Mouse (Mus musculus) thymus, adult 2 months (tissue): ENCODE results near the gene Rps6ka4. TPM values are rescaled to one million over a fixed set of nuclear protein-coding genes. Genes with fewer than 3 reads are reported as not detected.

Experiments
- DNase-seq: peaks from one replicate; pipeline ENCODE4 v3.0.0; 2021
- H3K27ac ChIP-seq: fragments of 200-500 bp; 2 replicates; pipeline ENCODE4 v1.5.1; 2012; ENCODE audit warnings: low read length, control low read depth; ENCODE audit not compliant: control insufficient read depth, insufficient read depth
- H3K27me3 ChIP-seq: fragments of 200-500 bp; 2 replicates; pipeline ENCODE4 v1.6.1; 2012; ENCODE audit warnings: mild to moderate bottlenecking, low read length, moderate library complexity, mixed read lengths; ENCODE audit not compliant: control insufficient read depth, insufficient read depth
- H3K36me3 ChIP-seq: fragments of 200-500 bp; 2 replicates; pipeline ENCODE4 v1.6.1; 2012; ENCODE audit warnings: mild to moderate bottlenecking, low read length, moderate library complexity; ENCODE audit not compliant: control insufficient read depth, insufficient read depth
- H3K4me1 ChIP-seq: fragments of 200-500 bp; replicated peaks from 2 replicates; pipeline ENCODE4 v1.6.1; 2012; ENCODE audit warnings: low read length; ENCODE audit not compliant: control insufficient read depth, insufficient read depth
- H3K4me3 ChIP-seq: fragments of 200-500 bp; 2 replicates; pipeline ENCODE4 v1.5.1; 2012; ENCODE audit warnings: mild to moderate bottlenecking, low read length, control low read depth, moderate library complexity; ENCODE audit not compliant: control insufficient read depth, insufficient read depth
- CTCF ChIP-seq: fragments of 200-500 bp; IDR thresholded peaks from 2 replicates; pipeline ENCODE4 v1.5.1; 2012; ENCODE audit warnings: mild to moderate bottlenecking, control low read depth, low read length, moderate library complexity, borderline replicate concordance; ENCODE audit not compliant: control insufficient read depth, poor library complexity, insufficient read depth; ENCODE audit errors: extremely low read depth
- POLR2A ChIP-seq: fragments of 200-500 bp; IDR thresholded peaks from 2 replicates; pipeline ENCODE4 v1.6.1; 2012; ENCODE audit warnings: mild to moderate bottlenecking, low read length, control low read depth, moderate library complexity; ENCODE audit not compliant: control insufficient read depth, poor library complexity, insufficient read depth; ENCODE audit errors: extremely low read depth
- WGBS: fragments of 180-500 bp; shearing (Covaris S2); methylation state at CpG from one replicate; pipeline ENCODE4 v1.1.7; 2018; 5-methylcytosine and 5-hydroxymethylcytosine counted together
- polyA plus RNA-seq: library from polyadenylated mRNA; depleted of rRNA; stranded (reverse); fragments of >200 nt; gene quantifications from 2 replicates; pipeline ENCODE4 v1.2.3, GENCODE M21; 2012

Gene Rps6ka4
- polyA plus RNA-seq, 1 experiment = 29.5 TPM

GRCm38 (mm10) chr19:6852393-6853305, 12.2 kb upstream of the Rps6ka4 start:
- WGBS = 97% methylated on average over 21 of the region's 21 CpGs
- H3K4me1 ChIP-seq = peaks cover 29% of the 10 kb centered on the region
- TF ChIP-seq POLR2A (no peak), CTCF (no peak)
- no peak overlapping the region for H3K27ac ChIP-seq
- peaks cover 62% of the 10 kb centered on the region for H3K36me3 ChIP-seq
- H3K27me3 ChIP-seq = no peaks in the 10 kb centered on the region
- DNase-seq = no peak
- H3K4me3 ChIP-seq = no peak overlapping the region

- no peak overlapping the region for H3K4me3 ChIP-seq
- peaks cover 19% of the 10 kb centered on the region for H3K4me1 ChIP-seq
- no peaks in the 10 kb centered on the region for H3K27me3 ChIP-seq
- no peak overlapping the region for H3K27ac ChIP-seq
- no peak for DNase-seq
- TF ChIP-seq CTCF = no peak
- TF ChIP-seq POLR2A = no peak
- H3K36me3 ChIP-seq = peaks cover 73% of the 10 kb centered on the region
- WGBS = 90% methylated on average over 3 of the region's 3 CpGs
Measured at GRCm38 (mm10) chr19:6851497-6851896, 11.1 kb upstream of the Rps6ka4 start.

GRCm38 (mm10) chr19:6849506-6850068, 9.2 kb upstream of the Rps6ka4 start:
- Histone ChIP-seq H3K27ac (no peak overlapping the region), H3K27me3 (no peaks in the 10 kb centered on the region), H3K4me1 (0 out of 2 replicates have a peak, but pooled peaks cover 5% of the 10 kb centered on the region), H3K4me3 (no peak overlapping the region), H3K36me3 (peaks cover 75% of the 10 kb centered on the region)
- no peak for TF ChIP-seq CTCF
- TF ChIP-seq POLR2A = no peak
- no peak for DNase-seq
- WGBS = 96% methylated on average over 23 of the region's 23 CpGs

GRCm38 (mm10) chr19:6847841-6848517, 7.5 kb upstream of the Rps6ka4 start:
- TF ChIP-seq CTCF (no peak), POLR2A (no peak)
- Histone ChIP-seq H3K27me3 (no peaks in the 10 kb centered on the region), H3K4me3 (no peak overlapping the region), H3K36me3 (peaks cover 61% of the 10 kb centered on the region), H3K27ac (no peak overlapping the region), H3K4me1 (0 out of 2 replicates have a peak, but pooled peaks cover 5% of the 10 kb centered on the region)
- DNase-seq = no peak
- 95% methylated on average over 31 of the region's 31 CpGs for WGBS

- 97% methylated on average over 4 of the region's 4 CpGs for WGBS
- TF ChIP-seq CTCF = no peak
- TF ChIP-seq POLR2A = no peak
- Histone ChIP-seq H3K4me1 (peaks cover 5% of the 10 kb centered on the region), H3K27me3 (no peaks in the 10 kb centered on the region), H3K27ac (no peak overlapping the region), H3K36me3 (peaks cover 50% of the 10 kb centered on the region), H3K4me3 (no peak overlapping the region)
- DNase-seq = no peak
Measured at GRCm38 (mm10) chr19:6846050-6846449, 5.6 kb upstream of the Rps6ka4 start.

- no peak for DNase-seq
- Histone ChIP-seq H3K4me3 (no peak overlapping the region), H3K27me3 (no peaks in the 10 kb centered on the region), H3K36me3 (peaks cover 13% of the 10 kb centered on the region), H3K4me1 (peaks cover 15% of the 10 kb centered on the region), H3K27ac (no peak overlapping the region)
- TF ChIP-seq CTCF (no peak), POLR2A (no peak)
- 88% methylated on average over 1 of the region's 1 CpGs for WGBS
Measured at GRCm38 (mm10) chr19:6842353-6842752, 1.9 kb upstream of the Rps6ka4 start.

DNA sequence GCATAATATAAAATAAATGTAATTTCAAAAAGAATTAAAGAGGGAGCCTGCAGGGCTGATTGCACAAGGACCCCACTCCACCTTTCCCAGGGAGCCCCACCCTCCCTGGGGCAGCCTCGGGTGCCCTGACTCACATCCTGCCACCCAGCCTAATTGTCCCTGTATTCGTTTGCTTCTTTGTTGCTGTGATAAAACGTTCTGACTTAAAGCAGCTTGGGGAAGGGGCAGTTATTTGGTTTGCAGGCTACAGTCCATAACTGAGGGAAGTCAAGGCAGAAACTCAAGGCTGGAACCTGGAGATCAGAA, 809 bp upstream of the Rps6ka4 start:
- WGBS = 6% methylated on average over 3 of the region's 3 CpGs
- H3K4me3 ChIP-seq = no peak overlapping the region
- no peak overlapping the region for H3K27ac ChIP-seq
- no peak for DNase-seq
- H3K4me1 ChIP-seq = peaks cover 15% of the 10 kb centered on the region
- H3K27me3 ChIP-seq = no peaks in the 10 kb centered on the region
- peaks cover 2% of the 10 kb centered on the region; the same call in 1 of the 2 replicates for H3K36me3 ChIP-seq
- TF ChIP-seq POLR2A (no peak), CTCF (no peak)
